Mouse (Mus musculus) thymus, postnatal 10 days (tissue): ENCODE measurements at regions not wholly inside any gene's neighbourhood (a gene's known extent, or its start where the extent isn't known, plus 50 kb on each side); places are given as distances from the start of the nearest gene placed in this dataset.
A peak's percentile ranks its signal among the peaks of the same experiment; 100 is the strongest.

Source experiments
- DNase-seq, 2 experiments: peaks; one replicate each; pipeline ENCODE4 v3.0.0; 2021; ENCODE audit warnings: low spot score in 2 of 2

DNA sequence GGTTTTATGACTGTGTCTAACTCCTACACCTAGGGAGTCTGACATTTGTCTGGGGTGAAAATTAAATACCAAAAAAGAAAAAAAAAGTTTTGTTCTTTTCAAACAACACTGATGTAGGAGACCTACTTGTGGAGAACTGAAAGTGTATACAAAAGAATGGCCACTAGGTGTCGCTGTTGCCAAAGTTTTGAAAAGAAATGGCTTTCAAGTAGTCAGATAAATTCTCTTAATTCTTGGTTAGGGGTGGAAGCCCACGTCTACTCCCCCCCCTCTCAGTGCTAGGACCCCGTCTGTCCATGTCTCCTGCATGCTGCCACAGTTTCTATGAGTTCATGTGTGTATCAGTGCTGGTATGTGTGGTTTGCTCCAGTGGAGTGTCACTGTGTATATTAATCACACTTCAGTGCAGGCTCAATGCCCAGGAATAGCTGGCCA is 100.7 kb upstream of the Spred2 start:
- peak; percentile 30 to 72 for DNase-seq

- DNase-seq = no peak
Observed at GRCm38 (mm10) chr11:19826481-19827185, 97.5 kb upstream of the Spred2 start.

DNA sequence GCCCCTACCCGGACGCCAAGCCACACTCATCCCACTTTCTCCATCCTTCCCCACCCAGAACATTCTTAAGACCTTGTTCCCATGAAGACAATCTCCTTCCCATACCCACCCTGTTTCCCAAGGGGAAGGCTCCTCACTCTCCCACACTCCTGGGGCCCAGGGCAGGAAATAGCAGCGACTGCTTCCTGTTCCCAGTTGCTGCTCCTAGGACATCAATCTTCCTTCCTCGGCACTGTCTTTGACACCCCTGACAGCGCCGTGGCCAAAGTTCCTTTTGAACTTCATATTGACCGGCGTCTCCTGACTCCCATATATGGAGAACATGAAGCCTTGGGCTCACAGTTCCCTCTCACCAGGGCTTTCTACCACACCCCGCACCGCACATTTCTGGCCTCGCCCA is 96.2 kb upstream of the Spred2 start:
- DNase-seq = no peak

DNA sequence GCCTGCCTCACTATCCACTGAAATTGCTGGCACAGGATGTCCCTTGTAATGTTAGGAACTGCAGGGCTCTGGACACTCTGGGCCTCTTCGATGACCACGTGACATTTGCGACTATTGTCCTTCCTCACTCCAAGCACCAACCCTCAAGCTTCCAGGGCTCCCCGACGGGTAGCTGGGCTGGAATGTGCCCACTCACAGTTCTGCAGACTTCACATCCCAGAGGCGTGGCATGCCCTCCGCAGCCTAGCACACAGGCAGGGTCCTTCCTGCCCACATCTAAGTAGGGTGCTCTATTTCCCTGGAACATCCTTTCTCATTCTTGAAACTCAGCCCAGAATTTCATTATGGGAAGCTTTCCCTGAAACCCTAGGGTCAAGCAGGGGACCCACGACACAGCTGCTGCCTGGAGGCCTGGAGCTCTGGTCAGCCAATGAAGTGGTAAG is 95.2 kb upstream of the Spred2 start:
- no peak for DNase-seq

GRCm38 (mm10) chr11:19829564-19830279 is 94.5 kb upstream of the Spred2 start:
- peak; percentile 7 to 11 for DNase-seq

- DNase-seq = peak; percentile 52 to 85
Observed at GRCm38 (mm10) chr11:19830280-19831062, 93.7 kb upstream of the Spred2 start.

DNA sequence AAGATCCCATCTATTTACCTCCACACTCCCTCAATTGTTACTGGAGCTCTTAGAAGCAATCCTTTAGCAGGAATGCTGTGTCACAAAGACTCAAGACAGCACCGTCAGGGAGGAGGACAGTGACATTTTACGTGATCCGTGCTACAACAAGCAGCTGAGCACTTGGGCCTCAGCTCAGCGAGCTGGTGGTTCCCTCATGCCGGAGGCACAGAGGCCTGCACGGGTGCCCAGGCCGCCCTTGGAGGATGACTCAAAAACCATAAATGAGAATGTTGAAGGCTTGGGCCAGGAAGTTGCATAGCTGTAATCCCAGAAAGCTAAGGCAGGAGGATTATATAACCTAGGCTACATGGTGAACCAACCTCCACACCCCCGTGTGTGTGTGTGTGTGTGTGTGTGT is 89.6 kb upstream of the Spred2 start:
- no peak for DNase-seq

GRCm38 (mm10) chr11:19835221-19835745 is 88.9 kb upstream of the Spred2 start:
- no peak for DNase-seq

- DNase-seq = no peak
Observed at GRCm38 (mm10) chr11:19838932-19839331, 85.2 kb upstream of the Spred2 start.

DNA sequence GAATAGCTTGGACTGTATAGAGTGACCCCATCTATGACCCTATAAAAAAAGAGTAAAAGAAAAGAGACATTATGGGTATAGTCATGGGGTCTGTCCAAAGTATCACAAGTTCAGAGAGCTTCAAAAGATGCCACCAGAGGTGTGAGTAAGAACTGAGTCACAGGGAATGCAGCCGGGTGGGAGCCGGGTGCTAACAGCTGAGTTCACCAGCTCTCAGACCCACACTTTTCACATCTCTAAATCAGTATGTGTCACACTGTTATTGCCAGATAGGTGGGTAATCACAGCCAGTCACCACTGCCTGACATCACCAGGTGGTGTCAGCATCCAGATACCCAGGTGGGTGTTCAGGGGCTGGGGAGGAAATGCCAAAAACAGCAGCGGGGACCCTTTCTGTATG is 81.1 kb upstream of the Spred2 start:
- DNase-seq = no peak

GRCm38 (mm10) chr11:19847910-19848309 is 76.3 kb upstream of the Spred2 start:
- no peak for DNase-seq

GRCm38 (mm10) chr11:19848412-19848811 is 75.8 kb upstream of the Spred2 start:
- DNase-seq = no peak

DNA sequence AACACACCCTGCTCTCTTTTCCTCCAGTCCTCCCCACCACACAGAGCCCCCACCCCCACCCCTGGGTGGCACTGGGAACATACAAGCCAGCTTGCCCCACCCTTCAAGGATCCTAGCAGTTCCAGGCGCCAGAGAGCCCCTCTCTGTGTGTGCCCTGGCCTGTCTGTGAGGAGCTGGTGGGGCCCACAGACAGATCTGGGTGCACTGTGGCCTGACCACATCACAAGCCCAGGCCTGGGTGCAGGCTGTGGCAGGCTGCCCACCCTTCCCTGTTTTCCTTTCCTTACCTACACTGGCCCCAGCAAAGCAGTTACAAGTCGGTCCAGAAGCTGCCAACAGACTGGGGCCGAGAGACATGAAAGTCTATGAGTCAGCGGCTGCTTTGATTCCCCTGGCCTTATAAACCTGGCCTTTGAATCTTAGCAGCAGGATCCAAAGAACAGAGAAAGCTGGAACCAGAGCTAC is 74.8 kb upstream of the Spred2 start:
- no peak for DNase-seq

GRCm38 (mm10) chr11:19849844-19850420 is 74.2 kb upstream of the Spred2 start:
- DNase-seq = no peak

GRCm38 (mm10) chr11:19851022-19851615 is 73.1 kb upstream of the Spred2 start:
- no peak for DNase-seq

- no peak for DNase-seq
Observed at GRCm38 (mm10) chr11:19861596-19861995, 62.6 kb upstream of the Spred2 start.

GRCm38 (mm10) chr11:19863327-19863726 is 60.8 kb upstream of the Spred2 start:
- no peak for DNase-seq

- no peak for DNase-seq
Observed at GRCm38 (mm10) chr11:19866262-19866661, 57.9 kb upstream of the Spred2 start.

GRCm38 (mm10) chr11:19869671-19870070 is 54.5 kb upstream of the Spred2 start:
- DNase-seq = no peak

GRCm38 (mm10) chr11:19870136-19870535 is 54.0 kb upstream of the Spred2 start:
- DNase-seq = no peak

- no peak for DNase-seq
Observed at GRCm38 (mm10) chr11:19873796-19874195, 50.4 kb upstream of the Spred2 start.
